Mouse (Mus musculus) right cerebral cortex, postnatal 25 days (tissue): ENCODE data around the gene Pop5.
A peak's percentile ranks its signal among the peaks of the same experiment; 100 is the strongest.

Source experiments
- DNase-seq: peaks from one replicate; pipeline ENCODE4 v3.0.0; 2022

The Pop5 gene

DNA sequence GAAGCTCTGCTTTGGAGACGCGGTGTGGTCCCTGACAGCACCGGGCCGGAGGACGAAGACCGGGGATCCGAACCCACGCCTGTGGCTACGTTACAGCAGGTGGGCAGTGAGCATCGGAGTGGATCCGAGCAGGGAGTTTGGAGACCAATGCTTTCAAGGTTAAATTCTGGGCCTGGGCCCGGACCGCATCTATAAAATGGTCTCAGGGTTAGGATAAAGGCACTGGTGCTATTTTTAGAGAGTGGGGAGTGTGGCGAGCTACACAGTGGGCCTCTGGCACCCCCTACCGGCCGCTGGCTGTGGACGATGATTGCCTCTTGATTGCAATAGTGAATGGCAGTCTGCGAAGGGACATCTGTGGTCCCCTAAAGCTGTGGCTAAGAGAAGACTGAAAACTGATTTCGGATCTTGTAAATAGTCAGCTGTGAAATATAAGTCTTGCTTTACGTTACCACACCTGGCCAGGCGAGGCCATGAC is at the start of gene Pop5:
Gene Pop5 (plus strand): TSS at position 51 of the 478 bp plus-strand sequence.
- DNase-seq, result peak; percentile 83

DNA sequence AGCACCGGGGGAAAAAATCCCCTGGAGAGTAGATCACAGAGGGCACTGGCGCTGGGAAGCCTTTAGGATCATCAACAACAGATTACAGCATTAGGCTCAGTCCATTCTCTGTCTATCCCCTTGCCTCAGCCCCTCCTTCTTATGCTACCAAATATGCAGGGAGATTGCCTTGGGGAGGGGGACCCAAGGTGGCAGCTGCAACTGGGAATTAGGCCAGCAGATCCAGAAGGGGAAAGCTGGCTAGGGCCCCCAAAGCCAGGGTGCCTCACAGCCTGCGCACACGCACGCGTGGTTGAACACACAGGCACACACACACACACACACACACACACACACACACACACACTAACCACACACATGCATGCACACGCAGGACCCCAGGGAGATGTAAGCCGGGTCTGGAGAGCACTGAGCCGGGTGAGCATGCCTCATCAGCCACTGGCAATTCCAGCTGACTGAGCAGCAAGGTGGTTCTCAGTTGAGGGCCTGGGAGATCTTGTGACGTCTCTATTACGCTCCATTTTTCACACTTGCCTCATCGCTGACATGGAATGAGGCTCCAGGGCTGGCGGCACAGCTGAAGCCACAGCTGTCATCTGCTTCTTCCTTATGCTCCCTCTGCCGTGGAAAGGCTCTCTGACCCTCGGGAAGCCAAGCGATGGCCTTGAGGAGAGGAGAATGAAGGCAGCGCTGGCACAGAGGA is 49.1 kb upstream of the Pop5 start:
- no peak for DNase-seq

DNA sequence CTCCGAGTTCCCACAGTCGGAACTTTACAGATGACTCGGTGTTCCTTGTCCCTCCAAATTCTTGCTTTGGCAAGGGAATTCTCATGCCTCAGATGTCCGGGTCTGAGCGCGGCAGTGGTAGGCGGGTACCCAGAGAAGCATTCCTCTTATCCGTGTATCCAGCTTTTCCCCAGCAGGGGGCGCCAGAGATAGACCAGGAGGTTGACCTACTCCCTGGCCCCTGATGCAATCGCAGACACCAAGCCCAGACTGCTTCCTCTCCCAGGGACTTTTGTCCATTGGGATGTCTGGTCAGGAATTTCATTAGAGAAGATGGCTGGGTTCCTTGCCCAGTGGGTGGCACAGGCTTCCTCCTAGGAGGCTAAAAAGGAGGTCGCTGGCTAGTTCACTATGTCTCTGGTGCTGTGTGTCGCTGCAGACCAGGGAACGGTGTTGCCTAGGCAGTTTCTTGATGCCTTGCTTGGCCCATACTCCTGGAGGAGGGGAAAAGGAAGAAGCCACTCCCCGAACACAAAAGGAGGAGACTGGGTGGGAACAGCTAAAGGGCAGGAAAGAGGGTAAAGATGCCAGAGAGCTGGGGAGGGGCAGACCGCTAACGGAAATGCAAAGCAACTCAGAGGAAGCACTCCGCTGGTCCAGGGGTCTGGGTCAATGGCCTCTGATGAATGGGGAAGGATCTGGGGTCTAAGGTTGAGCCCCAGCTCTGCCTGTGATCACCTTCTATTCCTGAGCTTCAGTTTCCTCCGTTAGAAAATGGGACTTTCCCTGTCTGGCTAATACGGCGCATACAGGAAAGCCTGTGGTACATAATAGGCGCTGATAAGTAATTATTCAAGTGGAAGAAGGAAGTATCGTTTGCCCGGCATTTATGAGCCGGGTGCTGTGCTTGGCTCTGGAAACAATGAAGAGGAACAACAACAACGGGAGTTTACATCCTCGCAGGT is 48.2 kb upstream of the Pop5 start:
- DNase-seq, result peak; percentile 85

DNA sequence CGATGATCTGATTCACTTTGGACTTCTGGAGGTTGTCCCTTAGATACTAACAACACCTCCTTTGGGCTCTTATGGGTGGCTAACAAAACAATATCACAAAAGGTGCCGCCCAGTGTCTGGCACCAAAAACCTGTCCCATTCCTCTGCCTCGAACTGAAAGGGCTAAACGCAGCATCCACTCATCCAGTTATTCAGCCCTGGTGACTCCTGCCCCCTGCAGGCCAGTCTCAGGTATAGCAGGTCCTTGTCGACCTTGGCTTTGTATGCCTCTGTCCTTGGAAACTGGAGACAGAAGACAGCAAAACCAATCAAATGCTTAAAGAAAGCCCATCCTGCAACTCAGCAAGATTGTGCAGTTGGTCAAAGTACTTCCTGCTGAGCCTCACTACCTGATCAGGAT is 46.8 kb upstream of the Pop5 start:
- no peak for DNase-seq

DNA sequence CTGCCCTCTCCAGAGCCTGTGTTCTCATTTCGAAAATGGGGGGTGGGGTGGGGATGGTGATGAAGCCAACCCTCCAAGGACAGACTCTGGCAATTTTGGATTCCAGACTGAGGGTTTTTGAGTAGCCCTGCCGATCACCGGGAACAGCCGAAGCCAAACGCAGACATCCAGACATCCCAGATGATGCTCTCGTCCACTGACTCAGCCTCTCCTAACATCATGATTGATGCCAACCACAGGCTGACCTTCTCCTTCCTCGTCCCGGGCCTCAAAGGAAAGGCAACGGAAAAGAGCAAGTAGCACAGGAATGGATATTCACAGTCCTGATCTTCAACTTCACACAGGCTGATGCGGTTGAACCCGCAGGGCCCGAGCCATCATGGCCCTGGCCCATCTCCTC is 45.6 kb upstream of the Pop5 start:
- DNase-seq, result no peak

DNA sequence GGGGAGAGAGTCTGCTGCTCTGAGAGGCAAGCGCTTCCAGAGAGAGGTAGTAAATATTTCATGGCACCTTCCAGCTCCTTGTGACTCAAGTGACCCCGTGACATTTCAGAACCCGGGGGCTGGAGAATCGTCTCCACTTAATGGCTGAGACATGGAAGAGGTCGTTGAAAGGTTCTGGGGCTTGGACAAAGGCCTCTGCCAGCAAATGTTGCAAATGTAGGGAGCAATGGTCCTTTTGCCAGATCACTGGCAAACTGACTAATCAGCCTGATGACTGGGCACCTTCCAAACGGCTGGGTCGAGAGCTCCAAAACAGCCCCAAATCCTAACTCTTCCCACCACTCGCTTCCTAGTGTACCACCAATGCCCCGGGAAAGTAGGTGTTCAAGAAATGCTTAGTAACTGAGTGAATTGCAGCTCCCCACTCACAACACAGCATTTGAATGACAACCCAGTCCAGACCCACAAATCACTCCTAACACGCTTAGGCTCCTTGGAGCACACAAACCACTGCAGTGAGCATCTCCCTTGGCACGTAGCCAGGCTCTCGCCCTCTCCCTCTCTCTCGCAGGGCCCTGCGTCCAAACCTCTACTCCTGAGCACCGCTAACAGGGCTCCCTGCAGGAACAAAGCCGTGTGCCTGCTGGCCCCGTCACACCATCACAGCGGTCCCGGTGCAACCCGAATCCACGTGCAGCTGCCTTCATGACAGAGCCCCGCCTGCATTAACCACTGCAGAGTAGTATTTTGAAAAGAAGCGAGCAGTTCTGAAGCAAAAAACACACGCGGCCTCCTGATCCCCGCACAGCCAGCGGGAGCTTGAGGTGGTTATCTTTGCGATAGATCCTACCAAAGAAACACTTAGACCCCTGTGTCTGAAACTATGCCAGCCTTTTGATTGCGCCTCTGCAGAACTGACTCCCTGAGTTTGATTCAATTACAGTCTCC is 43.5 kb upstream of the Pop5 start:
- DNase-seq, result no peak

DNA sequence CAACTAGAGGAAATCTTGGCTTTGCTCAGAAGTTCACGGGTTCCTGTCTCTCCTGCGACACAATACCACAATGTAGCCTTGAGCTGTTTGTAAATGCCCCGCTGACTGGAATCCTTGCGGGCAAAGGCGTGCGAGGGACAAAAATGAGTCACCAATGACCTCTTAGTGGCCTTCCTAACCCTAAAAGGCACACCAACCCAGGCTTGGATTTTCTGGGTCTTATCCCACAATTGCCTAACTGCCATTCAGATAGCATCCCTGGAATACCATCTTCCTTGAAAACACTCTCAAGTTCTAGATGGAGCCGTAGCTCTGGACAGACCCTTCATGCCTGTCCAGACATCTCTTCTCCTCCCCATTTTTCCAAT is 42.8 kb upstream of the Pop5 start:
- no peak for DNase-seq

DNA sequence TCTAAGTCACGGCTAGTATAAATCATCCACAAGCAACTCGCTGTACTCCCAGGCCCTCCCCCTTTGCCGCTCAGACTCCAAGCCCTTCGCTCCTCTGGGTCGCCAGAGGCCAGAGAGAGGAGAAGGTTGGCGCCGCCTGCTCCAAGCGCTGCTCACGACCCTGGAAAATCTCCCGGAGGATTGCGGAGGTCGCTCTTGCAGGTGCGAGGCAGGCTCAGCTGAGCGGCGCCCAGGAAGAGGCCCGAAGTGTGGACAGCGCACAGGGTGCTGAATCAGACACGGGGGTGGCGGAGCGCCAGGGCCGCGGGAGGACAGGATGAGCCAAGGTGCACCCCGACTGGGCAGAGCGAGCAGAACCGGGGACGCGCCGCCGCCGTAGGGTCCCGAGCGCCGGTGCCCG is 42.4 kb upstream of the Pop5 start:
- peak; percentile 72 for DNase-seq

DNA sequence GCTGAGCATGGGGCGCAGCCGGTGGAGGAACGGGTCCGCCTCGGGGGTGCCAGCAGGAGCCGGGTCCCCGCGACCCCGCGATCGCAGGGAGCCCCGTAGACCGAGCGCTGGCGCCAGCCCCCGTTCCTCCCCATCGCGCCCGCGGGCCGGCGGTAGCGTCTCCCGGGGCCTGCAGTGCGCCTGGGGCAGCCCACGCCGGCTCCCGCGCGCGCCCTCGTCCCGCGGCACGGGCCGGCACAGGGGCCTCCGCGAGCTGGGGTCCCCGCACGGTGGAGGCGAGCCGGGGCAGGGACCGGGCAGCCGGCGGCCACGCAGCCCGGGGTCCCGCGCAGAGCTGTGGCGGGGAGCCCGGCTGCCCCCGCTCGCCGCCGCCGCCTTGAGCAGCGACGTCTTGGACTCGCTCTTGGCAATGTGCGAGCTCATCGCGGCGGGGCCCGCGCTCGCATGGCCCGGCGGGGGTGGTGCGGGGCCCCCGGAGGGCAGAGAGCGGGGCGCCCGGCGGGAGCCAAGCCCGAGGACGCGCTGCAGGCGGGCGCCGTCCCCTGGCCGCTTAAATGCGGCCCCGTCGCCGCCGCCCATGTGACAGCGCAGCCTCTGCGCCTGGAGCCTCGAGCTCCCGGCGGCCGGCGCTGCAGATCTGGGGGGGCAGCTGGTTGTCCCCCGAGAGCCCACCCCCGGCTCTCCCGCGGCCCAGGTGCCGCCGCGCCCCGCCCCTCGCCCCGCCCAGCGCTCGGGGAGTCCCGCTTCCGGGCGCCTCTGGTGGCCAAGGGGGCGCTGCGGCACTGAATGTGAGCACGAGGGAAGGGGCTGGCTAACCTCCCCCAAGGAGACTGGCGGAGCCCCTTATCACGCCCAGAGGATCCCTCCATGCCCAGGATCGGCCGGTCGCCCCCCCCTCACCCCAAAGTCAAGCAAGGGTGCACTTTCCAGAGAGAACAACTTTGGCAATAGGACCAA is 41.7 kb upstream of the Pop5 start, which contains the start of gene Cabp1:
Gene Cabp1 (minus strand): TSS at position 713 of the 957 bp plus-strand sequence.
- peak; percentile 75 for DNase-seq

DNA sequence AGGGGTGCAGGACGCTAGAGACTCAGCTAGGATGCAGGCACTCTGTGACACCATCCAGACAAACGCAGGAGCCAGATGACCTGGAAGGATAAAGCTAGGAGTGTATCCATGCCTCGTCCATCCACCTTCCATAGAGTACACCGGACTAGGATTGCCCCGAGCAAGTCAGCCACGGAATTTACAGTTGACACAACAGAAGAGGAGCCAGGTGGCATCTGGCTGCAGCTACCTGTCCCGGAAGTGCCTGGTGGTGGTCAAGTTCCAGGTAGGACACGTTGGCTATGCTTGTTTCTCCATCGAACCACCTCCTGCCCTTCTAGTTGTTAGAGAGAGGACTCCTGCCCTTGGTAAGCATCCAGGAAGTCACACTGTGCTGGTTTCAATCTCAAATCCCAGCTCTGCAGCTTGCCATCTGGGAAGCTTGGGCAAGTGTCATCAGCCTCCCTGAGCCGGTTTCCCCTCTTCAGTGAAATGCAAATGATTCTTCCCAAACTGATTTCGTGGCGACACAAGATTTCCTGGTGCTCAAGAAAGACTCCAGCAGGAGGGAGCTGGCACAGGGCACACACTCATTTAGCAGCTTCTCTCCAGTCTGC is 40.9 kb upstream of the Pop5 start:
- DNase-seq, result no peak

DNA sequence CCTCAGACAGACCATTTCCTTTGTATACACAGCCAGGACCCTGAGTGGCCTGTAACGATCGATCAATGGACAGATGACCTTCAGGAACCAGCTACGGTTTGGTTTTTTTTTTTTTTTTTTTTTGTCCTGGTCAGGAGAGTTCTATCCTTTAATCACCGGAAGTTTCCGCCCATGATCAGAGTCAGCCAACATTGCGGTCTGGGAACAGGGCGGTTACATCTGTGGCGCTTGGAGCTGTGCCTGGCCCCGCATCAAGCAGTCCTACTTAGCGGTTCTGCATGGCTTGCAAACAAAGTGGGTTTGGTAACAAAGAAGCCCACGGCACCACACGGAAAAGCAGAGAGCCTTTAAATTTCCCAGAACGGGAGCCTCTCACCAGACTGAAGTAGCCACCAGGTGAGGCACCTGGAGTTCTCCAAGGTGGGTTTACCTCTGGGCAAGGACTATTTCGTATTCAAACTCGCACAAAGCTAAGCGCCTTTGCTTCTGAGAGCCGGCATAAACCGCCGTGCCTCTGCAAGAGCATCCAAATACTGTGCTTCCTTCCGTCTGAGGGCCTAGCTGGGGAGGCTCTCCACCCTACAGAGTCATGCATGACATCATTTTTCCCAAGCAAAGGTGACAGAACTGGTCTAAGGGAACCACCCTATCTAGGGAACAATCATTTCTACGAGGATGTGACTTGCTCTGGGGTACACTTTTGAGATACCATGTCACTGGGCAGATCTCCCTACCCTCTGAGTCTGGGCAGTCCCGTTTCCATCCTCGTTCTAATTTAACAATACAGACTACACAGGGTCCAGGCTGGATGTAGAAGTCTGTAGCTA is 31.7 kb upstream of the Pop5 start:
- no peak for DNase-seq

DNA sequence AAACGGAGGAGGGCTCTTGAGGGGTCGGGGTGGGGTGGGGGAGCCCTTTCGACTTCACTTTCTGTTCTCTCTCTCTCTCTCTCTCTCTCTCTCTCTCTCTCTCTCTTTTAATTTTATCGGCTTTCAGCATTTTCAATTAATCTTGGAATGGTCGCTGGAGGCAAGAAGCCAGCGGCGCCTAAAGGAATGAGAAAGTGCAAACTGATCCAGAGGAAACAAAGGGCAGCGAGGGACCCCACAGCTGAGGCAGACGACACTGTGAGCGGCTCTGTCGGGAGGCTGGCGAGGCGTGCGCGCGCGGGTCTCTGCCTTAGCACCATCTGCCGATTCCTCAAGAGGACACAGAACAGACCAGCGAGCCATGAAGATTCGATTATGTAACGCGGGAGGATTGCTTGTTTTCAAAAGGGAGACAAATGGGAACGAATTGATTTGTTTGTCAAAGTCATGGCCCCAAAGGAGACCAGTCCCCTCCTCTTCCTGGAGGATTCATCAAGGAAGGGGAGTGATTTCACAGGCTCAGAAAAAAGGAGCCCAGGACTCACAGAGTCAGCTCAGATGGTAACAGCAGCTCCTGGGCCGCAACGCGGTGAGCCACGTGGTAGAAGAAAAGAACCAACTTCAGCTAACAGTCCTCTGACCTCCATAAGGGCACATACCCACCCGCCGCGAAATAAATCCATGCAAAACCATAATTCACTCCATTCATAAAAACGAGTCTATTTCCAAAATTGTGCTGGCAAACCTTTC is 30.9 kb upstream of the Pop5 start:
- peak; percentile 65 for DNase-seq

DNA sequence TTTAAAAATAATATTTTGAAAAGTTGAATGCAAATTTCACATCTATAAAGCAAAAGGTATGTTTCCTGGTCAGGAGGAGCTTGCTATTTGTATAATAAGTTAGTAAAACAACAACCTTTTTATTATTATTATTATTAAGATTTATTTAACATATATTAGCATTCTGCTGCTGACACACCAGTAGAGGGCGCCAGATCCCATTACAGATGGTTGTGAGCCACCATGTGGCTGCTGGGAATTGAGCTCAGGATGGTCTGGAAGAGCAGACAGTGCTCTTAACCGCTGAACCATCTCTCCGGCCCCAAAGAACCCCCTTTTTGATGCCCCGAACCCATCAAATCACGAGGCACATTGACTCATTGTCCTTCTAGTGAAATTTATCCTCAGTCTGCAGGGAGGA is 28.4 kb upstream of the Pop5 start:
- DNase-seq, result no peak

DNA sequence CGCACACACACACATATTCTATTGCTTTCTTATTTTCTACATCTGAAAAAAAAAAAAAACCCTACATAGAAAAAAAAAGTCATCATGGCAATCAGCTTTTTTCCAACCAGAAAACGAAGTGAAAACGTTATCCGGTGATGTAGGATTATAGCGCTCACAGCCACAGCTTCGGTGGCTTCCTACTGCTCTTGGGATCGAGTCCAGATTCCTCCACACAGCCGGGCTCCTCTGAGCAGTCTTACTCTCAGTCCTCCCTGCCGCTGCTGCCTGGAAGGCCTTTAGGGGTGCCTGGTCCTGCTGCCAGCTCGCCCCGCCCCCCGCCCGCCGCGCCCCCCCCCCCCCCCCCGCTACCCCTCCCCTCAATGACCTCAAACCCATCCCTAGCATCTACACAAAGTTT is 27.7 kb upstream of the Pop5 start:
- no peak for DNase-seq

DNA sequence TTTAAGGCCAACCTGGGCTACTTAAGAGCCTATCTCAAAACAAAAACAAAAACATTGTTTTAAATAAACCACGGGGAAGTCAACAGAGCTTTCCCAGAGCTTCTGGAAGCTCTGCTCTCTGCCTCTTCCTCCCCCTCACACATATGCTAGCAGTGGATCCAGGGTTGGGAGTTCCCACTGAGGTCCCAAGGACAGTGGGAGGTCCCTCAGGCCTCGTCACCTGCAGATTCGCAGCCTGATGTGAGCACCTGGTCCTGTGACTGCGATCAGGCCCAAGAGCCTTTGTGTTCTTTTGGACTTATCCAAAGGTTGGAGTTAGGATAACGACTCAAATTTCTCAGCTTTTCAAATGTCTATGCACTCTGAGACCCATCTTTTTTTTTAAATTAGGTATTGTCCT is 27.0 kb upstream of the Pop5 start:
- DNase-seq, result no peak

DNA sequence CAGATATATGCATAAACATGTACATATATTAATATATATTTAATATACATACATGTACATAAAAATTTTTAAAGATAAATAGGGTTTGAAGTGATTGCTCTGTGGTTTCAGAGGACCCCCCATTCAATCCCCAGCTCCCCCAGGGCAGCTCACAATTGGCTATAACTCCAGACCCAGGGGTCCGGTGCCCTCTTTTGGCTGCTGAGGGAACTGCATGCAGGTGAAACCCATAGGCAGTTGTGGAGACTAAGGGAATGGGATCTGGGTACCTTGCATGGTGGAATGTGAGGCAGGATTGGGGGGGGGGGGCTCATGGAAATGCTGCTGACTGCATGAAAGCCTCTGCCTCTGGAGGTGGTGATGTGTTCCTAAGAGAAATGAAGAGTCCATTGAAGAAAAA is 25.3 kb upstream of the Pop5 start:
- DNase-seq, result no peak

DNA sequence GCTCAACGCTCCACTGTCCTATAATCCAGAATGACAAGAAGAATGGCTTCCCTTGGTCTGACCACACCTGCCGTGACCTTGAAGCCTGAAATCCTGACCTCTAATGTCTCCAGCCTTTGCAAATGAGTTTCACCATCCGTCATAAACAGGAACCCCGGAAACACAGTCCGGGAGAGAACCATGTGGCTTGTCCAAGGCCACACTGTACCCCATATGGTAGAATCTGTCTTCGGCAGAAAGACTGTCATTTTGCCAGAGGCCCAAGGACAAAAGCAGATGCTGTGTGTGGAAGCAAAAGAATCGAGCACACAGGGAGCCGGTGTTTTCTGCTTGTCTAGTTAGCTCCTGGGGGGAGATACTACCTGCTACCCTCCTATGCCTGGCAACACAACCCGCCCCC is 23.2 kb upstream of the Pop5 start:
- DNase-seq, result no peak

DNA sequence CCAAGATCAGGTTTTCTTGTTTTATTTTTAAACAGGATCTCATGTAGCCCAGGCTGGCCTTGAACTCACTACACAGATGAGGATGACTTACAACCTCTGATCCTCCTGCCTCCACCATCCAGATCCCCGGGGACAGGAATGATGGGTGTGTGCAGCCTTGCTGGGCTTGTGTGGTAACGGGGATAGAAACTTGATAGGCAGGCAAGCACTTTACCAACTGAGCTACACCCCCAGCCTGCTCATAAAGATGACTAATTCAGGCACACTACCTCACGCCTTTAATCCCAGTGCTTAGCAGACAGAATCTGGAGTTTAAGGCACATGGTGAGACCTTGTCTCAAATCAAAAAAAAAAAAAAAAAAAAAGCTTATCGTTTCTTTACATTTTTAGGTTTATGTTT is 22.8 kb upstream of the Pop5 start:
- no peak for DNase-seq

DNA sequence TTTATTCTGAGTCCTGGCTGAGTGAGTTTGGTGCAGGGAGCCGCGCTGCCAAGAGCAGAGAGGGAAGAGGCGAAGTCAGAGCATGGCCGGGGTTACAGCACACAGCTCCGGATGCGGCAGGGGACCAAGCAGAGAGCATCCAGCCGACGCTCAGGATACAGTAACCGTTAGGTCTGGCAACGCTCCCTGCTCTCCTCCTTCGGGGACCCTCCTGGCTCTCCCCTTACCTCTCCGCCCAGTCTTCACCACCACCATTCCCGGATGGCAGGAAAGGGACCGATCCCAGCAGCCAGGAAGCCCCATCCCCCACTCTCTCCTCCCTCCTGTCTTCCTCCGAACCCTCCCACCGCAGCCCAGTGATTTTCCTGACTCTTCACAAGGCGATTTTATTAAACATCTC is 20.8 kb upstream of the Pop5 start:
- DNase-seq, result no peak
